Mouse (Mus musculus) thymus, adult 2 months (tissue): ENCODE measurements at regions not wholly inside any gene's neighbourhood (a gene's known extent, or its start where the extent isn't known, plus 50 kb on each side); places are given as distances from the start of the nearest gene placed in this dataset.

Source experiments
- DNase-seq: peaks from one replicate; pipeline ENCODE4 v3.0.0; 2021
- H3K27ac ChIP-seq: fragments of 200-500 bp; 2 replicates; pipeline ENCODE4 v1.5.1; 2012; ENCODE audit warnings: low read length, control low read depth; ENCODE audit not compliant: control insufficient read depth, insufficient read depth
- H3K27me3 ChIP-seq: fragments of 200-500 bp; 2 replicates; pipeline ENCODE4 v1.6.1; 2012; ENCODE audit warnings: mild to moderate bottlenecking, low read length, moderate library complexity, mixed read lengths; ENCODE audit not compliant: control insufficient read depth, insufficient read depth
- H3K36me3 ChIP-seq: fragments of 200-500 bp; 2 replicates; pipeline ENCODE4 v1.6.1; 2012; ENCODE audit warnings: mild to moderate bottlenecking, low read length, moderate library complexity; ENCODE audit not compliant: control insufficient read depth, insufficient read depth
- H3K4me1 ChIP-seq: fragments of 200-500 bp; replicated peaks from 2 replicates; pipeline ENCODE4 v1.6.1; 2012; ENCODE audit warnings: low read length; ENCODE audit not compliant: control insufficient read depth, insufficient read depth
- H3K4me3 ChIP-seq: fragments of 200-500 bp; 2 replicates; pipeline ENCODE4 v1.5.1; 2012; ENCODE audit warnings: mild to moderate bottlenecking, low read length, control low read depth, moderate library complexity; ENCODE audit not compliant: control insufficient read depth, insufficient read depth
- CTCF ChIP-seq: fragments of 200-500 bp; IDR thresholded peaks from 2 replicates; pipeline ENCODE4 v1.5.1; 2012; ENCODE audit warnings: mild to moderate bottlenecking, control low read depth, low read length, moderate library complexity, borderline replicate concordance; ENCODE audit not compliant: control insufficient read depth, poor library complexity, insufficient read depth; ENCODE audit errors: extremely low read depth
- POLR2A ChIP-seq: fragments of 200-500 bp; IDR thresholded peaks from 2 replicates; pipeline ENCODE4 v1.6.1; 2012; ENCODE audit warnings: mild to moderate bottlenecking, low read length, control low read depth, moderate library complexity; ENCODE audit not compliant: control insufficient read depth, poor library complexity, insufficient read depth; ENCODE audit errors: extremely low read depth
- WGBS: fragments of 180-500 bp; shearing (Covaris S2); methylation state at CpG from one replicate; pipeline ENCODE4 v1.1.7; 2018; 5-methylcytosine and 5-hydroxymethylcytosine counted together

GRCm38 (mm10) chr17:68075712-68076111, 71.8 kb upstream of the Arhgap28 start:
- H3K36me3 ChIP-seq = no peaks in the 10 kb centered on the region
- DNase-seq = no peak
- TF ChIP-seq CTCF (no peak), POLR2A (no peak)
- no peaks in the 10 kb centered on the region for H3K4me1 ChIP-seq
- no peak overlapping the region for H3K27ac ChIP-seq
- H3K4me3 ChIP-seq = no peak overlapping the region
- 91% methylated on average over 2 of the region's 2 CpGs for WGBS
- H3K27me3 ChIP-seq = no peaks in the 10 kb centered on the region

- WGBS = 91% methylated on average over 3 of the region's 3 CpGs
Measured at GRCm38 (mm10) chr17:68078709-68079108, 74.8 kb upstream of the Arhgap28 start.

GRCm38 (mm10) chr17:68084446-68084845, 80.5 kb upstream of the Arhgap28 start:
- H3K36me3 ChIP-seq = no peaks in the 10 kb centered on the region
- no peaks in the 10 kb centered on the region for H3K4me1 ChIP-seq
- no peak for TF ChIP-seq POLR2A
- TF ChIP-seq CTCF = no peak
- no peak overlapping the region for H3K27ac ChIP-seq
- H3K27me3 ChIP-seq = no peaks in the 10 kb centered on the region
- DNase-seq = no peak
- WGBS = 93% methylated on average over 2 of the region's 2 CpGs
- H3K4me3 ChIP-seq = no peak overlapping the region

More at GRCm38 (mm10) chr17:68078709-68079108, 74.8 kb upstream of the Arhgap28 start:
- Histone ChIP-seq H3K27me3 (no peaks in the 10 kb centered on the region), H3K4me1 (no peaks in the 10 kb centered on the region), H3K36me3 (no peaks in the 10 kb centered on the region), H3K27ac (no peak overlapping the region), H3K4me3 (no peak overlapping the region)
- no peak for DNase-seq
- TF ChIP-seq POLR2A (no peak), CTCF (no peak)

GRCm38 (mm10) chr17:68087149-68087548, 83.2 kb upstream of the Arhgap28 start:
- DNase-seq = no peak
- 8% methylated on average over 1 of the region's 1 CpGs for WGBS
- Histone ChIP-seq H3K4me1 (no peaks in the 10 kb centered on the region), H3K27ac (no peak overlapping the region), H3K4me3 (no peak overlapping the region), H3K27me3 (no peaks in the 10 kb centered on the region), H3K36me3 (no peaks in the 10 kb centered on the region)
- no peak for TF ChIP-seq POLR2A
- no peak for TF ChIP-seq CTCF

- TF ChIP-seq POLR2A (no peak), CTCF (no peak)
- H3K36me3 ChIP-seq = no peaks in the 10 kb centered on the region
- no peaks in the 10 kb centered on the region for H3K27me3 ChIP-seq
- WGBS = 84% methylated on average over 1 of the region's 1 CpGs
- DNase-seq = no peak
- H3K4me1 ChIP-seq = no peaks in the 10 kb centered on the region
- H3K27ac ChIP-seq = no peak overlapping the region
- no peak overlapping the region for H3K4me3 ChIP-seq
Measured at GRCm38 (mm10) chr17:68089179-68089578, 85.3 kb upstream of the Arhgap28 start.

- no peak overlapping the region for H3K27ac ChIP-seq
- H3K36me3 ChIP-seq = no peaks in the 10 kb centered on the region
- no peak for DNase-seq
- no peaks in the 10 kb centered on the region for H3K4me1 ChIP-seq
- H3K4me3 ChIP-seq = no peak overlapping the region
- no peaks in the 10 kb centered on the region for H3K27me3 ChIP-seq
- TF ChIP-seq POLR2A (no peak), CTCF (no peak)
- WGBS = 72% methylated on average over 1 of the region's 1 CpGs
Measured at GRCm38 (mm10) chr17:68089830-68090229, 85.9 kb upstream of the Arhgap28 start.

- TF ChIP-seq POLR2A (no peak), CTCF (no peak)
- no peak for DNase-seq
- 11% methylated on average over 2 of the region's 2 CpGs for WGBS
- no peak overlapping the region for H3K4me3 ChIP-seq
- no peak overlapping the region for H3K27ac ChIP-seq
- H3K27me3 ChIP-seq = no peaks in the 10 kb centered on the region
- no peaks in the 10 kb centered on the region for H3K36me3 ChIP-seq
- no peaks in the 10 kb centered on the region for H3K4me1 ChIP-seq
Measured at GRCm38 (mm10) chr17:68096982-68097381, 93.1 kb upstream of the Arhgap28 start.
